Mouse (Mus musculus) G1E (cell line): Measurements from ENCODE around the gene Traf2.

Source experiments
- CTCF ChIP-seq: IDR thresholded peaks from 2 replicates; pipeline ENCODE4 v1.5.1; 2012; ENCODE audit warnings: low read depth, low read length, inconsistent platforms, mixed read lengths
- GATA1 ChIP-seq: IDR thresholded peaks from 2 replicates; pipeline ENCODE4 v1.6.1; 2012; ENCODE audit warnings: borderline replicate concordance, low read length, inconsistent platforms, mixed read lengths
- GATA2 ChIP-seq: IDR thresholded peaks from 2 replicates; pipeline ENCODE4 v1.6.1; 2012; ENCODE audit warnings: low read depth, low read length, inconsistent platforms, borderline replicate concordance
- POLR2AphosphoS5 ChIP-seq: IDR thresholded peaks from 2 replicates; pipeline ENCODE4 v1.6.1; 2012; ENCODE audit warnings: low read depth, low read length, inconsistent platforms; ENCODE audit not compliant: insufficient replicate concordance
- TAL1 ChIP-seq: conservative IDR thresholded peaks from 2 replicates; pipeline ENCODE4 v1.6.1; 2012; ENCODE audit warnings: low read depth, low read length, inconsistent platforms, mixed read lengths

- TF ChIP-seq GATA1 = no peak
- no peak for TF ChIP-seq CTCF
- TF ChIP-seq TAL1 = no peak
- TF ChIP-seq POLR2AphosphoS5 = no peak
- TF ChIP-seq GATA2 = no peak
These were observed 41.7 kb downstream of the Traf2 start for GRCm38 (mm10) chr2:25505000-25505399.
